Comparison of ENCODE assay signal across 8 mouse cellular contexts in genomic region chr19:16050220-16051055, GRCm38 (mm10).
A peak's percentile ranks its signal among the peaks of the same experiment; 100 is the strongest.
DNase-seq lines count a peak whose midpoint lies in the region; ATAC-seq lines count a peak whose summit lies in the region.

No protein-coding gene starts in this region.

- 5% methylated on average over 18 of the region's 18 CpGs for WGBS in midbrain, embryonic 11.5 days

- intact Hi-C loops in heart, postnatal 25 days (cut with DNase I): no loop called here
- intact Hi-C loops in heart, postnatal 14 days (cut with DNase I): no loop called here
- intact Hi-C loops in left cerebral cortex, postnatal 14 days (cut with DNase I): no loop called here

- peaks cover 4% of the 10 kb centered on the region; the same call in 1 of the 2 replicates for H3K4me1 ChIP-seq in midbrain, embryonic 11.5 days (ENCODE audit: control insufficient read depth, insufficient read depth, low read length)

- peak; percentile 90 for ATAC-seq in midbrain, embryonic 11.5 days (ENCODE audit: low FRiP score)

- H3K27me3 ChIP-seq in midbrain, embryonic 11.5 days (ENCODE audit: control insufficient read depth, insufficient read depth, low read length): no peaks in the 10 kb centered on the region

- peak overlapping the region; percentile 21; the same call in 1 of the 2 replicates for H3K4me3 ChIP-seq in midbrain, embryonic 11.5 days (ENCODE audit: low read depth, low read length)

- peak overlapping the region; percentile 49 for H3K4me2 ChIP-seq in midbrain, embryonic 11.5 days

- peak overlapping the region; percentile 57 for H3K27ac ChIP-seq in midbrain, embryonic 11.5 days (ENCODE audit: low read depth, low read length)

- H3K9ac ChIP-seq in midbrain, embryonic 11.5 days (ENCODE audit: low read length): peak overlapping the region; percentile 24; the same call in 1 of the 2 replicates

- peak; percentile 92 for DNase-seq in heart, adult 11 months
- no peak for DNase-seq in heart, postnatal 25 days (ENCODE audit: low spot score)
- DNase-seq in embryo, embryonic 10.5 days (ENCODE audit: low spot score): peak; percentile 74
- peak; percentile 13 to 17 for DNase-seq in heart, postnatal 14 days
- peak; percentile 10 to 59 for DNase-seq in left cerebral cortex, postnatal 14 days (ENCODE audit: low spot score in 2 of 2)
- peak; percentile 95 for DNase-seq in midbrain, embryonic 11.5 days (ENCODE audit: low spot score, missing footprints)
- peak; percentile 65 for DNase-seq in telencephalon, adult 2 months (ENCODE audit: low read depth, low spot score)
- DNase-seq in kidney, adult 9 months: no peak

- no peaks in the 10 kb centered on the region for H3K9me3 ChIP-seq in midbrain, embryonic 11.5 days (ENCODE audit: control insufficient read depth, low read length)

- no peaks in the 10 kb centered on the region for H3K36me3 ChIP-seq in midbrain, embryonic 11.5 days (ENCODE audit: control insufficient read depth, insufficient read depth, low read length)

Comparison
In these comparisons a context has a peak if more than half of its experiments do, and no peak if none do; other contexts are left out.
1. DNase-seq: peak in heart, adult 11 months (single experiment), embryo, embryonic 10.5 days (single experiment), heart, postnatal 14 days (2 of 2), left cerebral cortex, postnatal 14 days (2 of 2), midbrain, embryonic 11.5 days (single experiment) and telencephalon, adult 2 months (single experiment); none in heart, postnatal 25 days (single experiment) and kidney, adult 9 months (single experiment).